Mouse (Mus musculus): ENCODE measurements around the gene Ddx39. TPM values are rescaled to one million over a fixed set of nuclear protein-coding genes. Genes with fewer than 3 reads are reported as not detected.
A peak's percentile ranks its signal among the peaks of the same experiment; 100 is the strongest.

The Ddx39 gene
- polyA plus RNA-seq, 1 experiment from 2014 or later: 251 TPM

- ATAC-seq (replicated peaks; ENCODE audit: low FRiP score): no peak
- 62% methylated on average over 5 of the region's 5 CpGs for WGBS
- Histone ChIP-seq H3K9ac (ENCODE audit: low read length) (no peak overlapping the region), H3K9me3 (ENCODE audit: control insufficient read depth, low read length) (no peaks in the 10 kb centered on the region), H3K4me2 (ENCODE audit: low read depth, low read length, severe bottlenecking) (no peak overlapping the region), H3K36me3 (ENCODE audit: control insufficient read depth, insufficient read depth, low read length) (no peaks in the 10 kb centered on the region), H3K27me3 (ENCODE audit: control insufficient read depth, insufficient read depth, low read length) (no peaks in the 10 kb centered on the region), H3K4me3 (ENCODE audit: low read depth, low read length) (no peak overlapping the region), H3K4me1 (replicated peaks; ENCODE audit: control insufficient read depth, insufficient read depth, low read length) (no peaks in the 10 kb centered on the region), H3K27ac (ENCODE audit: low read depth, low read length) (no peak overlapping the region)
- DNase-seq (ENCODE audit: low spot score): no peak
Observed at GRCm38 (mm10) chr8:83706411-83706810, 8.6 kb upstream of the Ddx39 start.

GRCm38 (mm10) chr8:83707554-83707953, 7.4 kb upstream of the Ddx39 start:
- WGBS: 82% methylated on average over 8 of the region's 8 CpGs
- H3K27me3 ChIP-seq (ENCODE audit: control insufficient read depth, insufficient read depth, low read length): no peaks in the 10 kb centered on the region
- H3K4me3 ChIP-seq (ENCODE audit: low read depth, low read length): no peak overlapping the region
- DNase-seq (ENCODE audit: low spot score) (no peak), ATAC-seq (replicated peaks; ENCODE audit: low FRiP score) (no peak)
- no peaks in the 10 kb centered on the region for H3K36me3 ChIP-seq (ENCODE audit: control insufficient read depth, insufficient read depth, low read length)
- no peak overlapping the region for H3K27ac ChIP-seq (ENCODE audit: low read depth, low read length)
- H3K4me1 ChIP-seq (replicated peaks; ENCODE audit: control insufficient read depth, insufficient read depth, low read length): no peaks in the 10 kb centered on the region
- H3K9me3 ChIP-seq (ENCODE audit: control insufficient read depth, low read length): no peaks in the 10 kb centered on the region
- no peak overlapping the region for H3K4me2 ChIP-seq (ENCODE audit: low read depth, low read length, severe bottlenecking)
- H3K9ac ChIP-seq (ENCODE audit: low read length): no peak overlapping the region

GRCm38 (mm10) chr8:83714676-83715030, 324 bp upstream of the Ddx39 start:
- peak overlapping the region; percentile 90 for H3K4me3 ChIP-seq (ENCODE audit: low read depth, low read length)
- no peak overlapping the region for H3K27ac ChIP-seq (ENCODE audit: low read depth, low read length)
- no peaks in the 10 kb centered on the region for H3K9me3 ChIP-seq (ENCODE audit: control insufficient read depth, low read length)
- peaks cover 7% of the 10 kb centered on the region; the same call in 1 of the 2 replicates for H3K4me1 ChIP-seq (replicated peaks; ENCODE audit: control insufficient read depth, insufficient read depth, low read length)
- peak overlapping the region; percentile 38; the same call in 1 of the 2 replicates for H3K4me2 ChIP-seq (ENCODE audit: low read depth, low read length, severe bottlenecking)
- H3K36me3 ChIP-seq (ENCODE audit: control insufficient read depth, insufficient read depth, low read length): peaks cover 2% of the 10 kb centered on the region; the same call in 1 of the 2 replicates
- H3K27me3 ChIP-seq (ENCODE audit: control insufficient read depth, insufficient read depth, low read length): no peaks in the 10 kb centered on the region
- no peak overlapping the region for H3K9ac ChIP-seq (ENCODE audit: low read length)
- WGBS: 13% methylated on average over 8 of the region's 8 CpGs
- ATAC-seq (replicated peaks; ENCODE audit: low FRiP score) (peak; percentile 56; the same call in 1 of the 2 replicates), DNase-seq (ENCODE audit: low spot score) (no peak)

GRCm38 (mm10) chr8:83715771-83716170, 794 bp downstream of the Ddx39 start:
- no peak for DNase-seq (ENCODE audit: low spot score)
- H3K36me3 ChIP-seq (ENCODE audit: control insufficient read depth, insufficient read depth, low read length): peaks cover 5% of the 10 kb centered on the region; the same call in 1 of the 2 replicates
- no peak overlapping the region for H3K27ac ChIP-seq (ENCODE audit: low read depth, low read length)
- ATAC-seq (replicated peaks; ENCODE audit: low FRiP score): no peak
- peak overlapping the region; percentile 84 for H3K4me2 ChIP-seq (ENCODE audit: low read depth, low read length, severe bottlenecking)
- peak overlapping the region; percentile 90 for H3K4me3 ChIP-seq (ENCODE audit: low read depth, low read length)
- peaks cover 7% of the 10 kb centered on the region; the same call in 1 of the 2 replicates for H3K4me1 ChIP-seq (replicated peaks; ENCODE audit: control insufficient read depth, insufficient read depth, low read length)
- no peaks in the 10 kb centered on the region for H3K9me3 ChIP-seq (ENCODE audit: control insufficient read depth, low read length)
- WGBS: 2% methylated on average over 17 of the region's 17 CpGs
- no peaks in the 10 kb centered on the region for H3K27me3 ChIP-seq (ENCODE audit: control insufficient read depth, insufficient read depth, low read length)
- peak overlapping the region; percentile 94 for H3K9ac ChIP-seq (ENCODE audit: low read length)

GRCm38 (mm10) chr8:83716563-83716962, 1.6 kb downstream of the Ddx39 start:
- no peaks in the 10 kb centered on the region for H3K9me3 ChIP-seq (ENCODE audit: control insufficient read depth, low read length)
- DNase-seq (ENCODE audit: low spot score) (no peak), ATAC-seq (replicated peaks; ENCODE audit: low FRiP score) (no peak)
- H3K36me3 ChIP-seq (ENCODE audit: control insufficient read depth, insufficient read depth, low read length): peaks cover 8% of the 10 kb centered on the region; the same call in 1 of the 2 replicates
- no peak overlapping the region for H3K27ac ChIP-seq (ENCODE audit: low read depth, low read length)
- no peaks in the 10 kb centered on the region for H3K27me3 ChIP-seq (ENCODE audit: control insufficient read depth, insufficient read depth, low read length)
- H3K9ac ChIP-seq (ENCODE audit: low read length): no peak overlapping the region
- H3K4me3 ChIP-seq (ENCODE audit: low read depth, low read length): peak overlapping the region; percentile 90
- WGBS: 80% methylated on average over 2 of the region's 2 CpGs
- H3K4me2 ChIP-seq (ENCODE audit: low read depth, low read length, severe bottlenecking): peak overlapping the region; percentile 84
- peaks cover 7% of the 10 kb centered on the region; the same call in 1 of the 2 replicates for H3K4me1 ChIP-seq (replicated peaks; ENCODE audit: control insufficient read depth, insufficient read depth, low read length)

GRCm38 (mm10) chr8:83719048-83719447, 4.1 kb downstream of the Ddx39 start:
- no peak overlapping the region for H3K4me2 ChIP-seq (ENCODE audit: low read depth, low read length, severe bottlenecking)
- DNase-seq (ENCODE audit: low spot score) (no peak), ATAC-seq (replicated peaks; ENCODE audit: low FRiP score) (no peak)
- H3K9ac ChIP-seq (ENCODE audit: low read length): no peak overlapping the region
- H3K27ac ChIP-seq (ENCODE audit: low read depth, low read length): no peak overlapping the region
- H3K27me3 ChIP-seq (ENCODE audit: control insufficient read depth, insufficient read depth, low read length): no peaks in the 10 kb centered on the region
- 89% methylated on average over 2 of the region's 2 CpGs for WGBS
- H3K4me1 ChIP-seq (replicated peaks; ENCODE audit: control insufficient read depth, insufficient read depth, low read length): peaks cover 7% of the 10 kb centered on the region; the same call in 1 of the 2 replicates
- no peak overlapping the region for H3K4me3 ChIP-seq (ENCODE audit: low read depth, low read length)
- H3K36me3 ChIP-seq (ENCODE audit: control insufficient read depth, insufficient read depth, low read length): peaks cover 17% of the 10 kb centered on the region; the same call in 1 of the 2 replicates
- no peaks in the 10 kb centered on the region for H3K9me3 ChIP-seq (ENCODE audit: control insufficient read depth, low read length)

GRCm38 (mm10) chr8:83719693-83720092, 4.7 kb downstream of the Ddx39 start:
- Histone ChIP-seq H3K36me3 (ENCODE audit: control insufficient read depth, insufficient read depth, low read length) (peaks cover 19% of the 10 kb centered on the region; the same call in 1 of the 2 replicates), H3K27me3 (ENCODE audit: control insufficient read depth, insufficient read depth, low read length) (no peaks in the 10 kb centered on the region), H3K9me3 (ENCODE audit: control insufficient read depth, low read length) (no peaks in the 10 kb centered on the region), H3K4me2 (ENCODE audit: low read depth, low read length, severe bottlenecking) (no peak overlapping the region), H3K4me3 (ENCODE audit: low read depth, low read length) (no peak overlapping the region), H3K4me1 (replicated peaks; ENCODE audit: control insufficient read depth, insufficient read depth, low read length) (peaks cover 7% of the 10 kb centered on the region; the same call in 1 of the 2 replicates), H3K9ac (ENCODE audit: low read length) (no peak overlapping the region), H3K27ac (ENCODE audit: low read depth, low read length) (no peak overlapping the region)
- DNase-seq (ENCODE audit: low spot score) (peak; percentile 41), ATAC-seq (replicated peaks; ENCODE audit: low FRiP score) (no peak)
- WGBS: 91% methylated on average over 2 of the region's 2 CpGs

GRCm38 (mm10) chr8:83721405-83722025, 6.5 kb downstream of the Ddx39 start:
- 97% methylated on average over 25 of the region's 25 CpGs for WGBS
- no peak for ATAC-seq (replicated peaks; ENCODE audit: low FRiP score)
- H3K4me3 ChIP-seq (ENCODE audit: low read depth, low read length): no peak overlapping the region
- DNase-seq (ENCODE audit: low spot score): peak; percentile 49
- H3K4me2 ChIP-seq (ENCODE audit: low read depth, low read length, severe bottlenecking): no peak overlapping the region
- H3K27me3 ChIP-seq (ENCODE audit: control insufficient read depth, insufficient read depth, low read length): no peaks in the 10 kb centered on the region
- no peak overlapping the region for H3K9ac ChIP-seq (ENCODE audit: low read length)
- peaks cover 23% of the 10 kb centered on the region for H3K36me3 ChIP-seq (ENCODE audit: control insufficient read depth, insufficient read depth, low read length)
- H3K27ac ChIP-seq (ENCODE audit: low read depth, low read length): no peak overlapping the region
- H3K9me3 ChIP-seq (ENCODE audit: control insufficient read depth, low read length): no peaks in the 10 kb centered on the region
- peaks cover 3% of the 10 kb centered on the region; the same call in 1 of the 2 replicates for H3K4me1 ChIP-seq (replicated peaks; ENCODE audit: control insufficient read depth, insufficient read depth, low read length)

GRCm38 (mm10) chr8:83722631-83723030, 7.7 kb downstream of the Ddx39 start:
- ATAC-seq (replicated peaks; ENCODE audit: low FRiP score): no peak
- H3K27me3 ChIP-seq (ENCODE audit: control insufficient read depth, insufficient read depth, low read length): no peaks in the 10 kb centered on the region
- H3K9ac ChIP-seq (ENCODE audit: low read length): no peak overlapping the region
- WGBS: 88% methylated on average over 12 of the region's 12 CpGs
- peaks cover 23% of the 10 kb centered on the region for H3K36me3 ChIP-seq (ENCODE audit: control insufficient read depth, insufficient read depth, low read length)
- no peak overlapping the region for H3K4me2 ChIP-seq (ENCODE audit: low read depth, low read length, severe bottlenecking)
- H3K4me3 ChIP-seq (ENCODE audit: low read depth, low read length): no peak overlapping the region
- DNase-seq (ENCODE audit: low spot score): peak; percentile 45
- no peaks in the 10 kb centered on the region for H3K4me1 ChIP-seq (replicated peaks; ENCODE audit: control insufficient read depth, insufficient read depth, low read length)
- no peak overlapping the region for H3K27ac ChIP-seq (ENCODE audit: low read depth, low read length)
- H3K9me3 ChIP-seq (ENCODE audit: control insufficient read depth, low read length): no peaks in the 10 kb centered on the region
